Mouse (Mus musculus) ES-Bruce4 (cell line): ENCODE results near the gene Uchl1. TPM values are rescaled to one million over a fixed set of nuclear protein-coding genes. Genes with fewer than 3 reads are reported as not detected.

Experiments
- H3K27ac ChIP-seq: 2 replicates; pipeline ENCODE4 v1.5.1; 2012; ENCODE audit warnings: low read length, inconsistent platforms; ENCODE audit not compliant: insufficient read depth
- H3K27me3 ChIP-seq: 2 replicates; pipeline ENCODE4 v1.6.1; 2012; ENCODE audit warnings: mild to moderate bottlenecking, low read length, inconsistent platforms; ENCODE audit not compliant: control insufficient read depth, poor library complexity, insufficient read depth, severe bottlenecking
- H3K36me3 ChIP-seq: 2 replicates; pipeline ENCODE4 v1.6.1; 2012; ENCODE audit warnings: inconsistent platforms, mild to moderate bottlenecking, low read length, moderate library complexity; ENCODE audit not compliant: control insufficient read depth, poor library complexity, insufficient read depth, severe bottlenecking
- H3K4me1 ChIP-seq: one replicate; pipeline ENCODE4 v1.8.1; 2011; ENCODE audit warnings: low read length; ENCODE audit not compliant: control insufficient read depth, insufficient read depth
- H3K4me3 ChIP-seq: 2 replicates; pipeline ENCODE4 v1.5.1; 2011; ENCODE audit warnings: low read depth, mild to moderate bottlenecking, low read length
- H3K9ac ChIP-seq: 2 replicates; pipeline ENCODE4 v1.6.1; 2012; ENCODE audit warnings: low read depth, mild to moderate bottlenecking, inconsistent platforms; ENCODE audit not compliant: poor library complexity, severe bottlenecking
- H3K9me3 ChIP-seq: replicated peaks from 2 replicates; pipeline ENCODE4 v1.6.1; 2012; ENCODE audit warnings: mild to moderate bottlenecking, low read length, inconsistent platforms; ENCODE audit not compliant: control insufficient read depth, poor library complexity, insufficient read depth, severe bottlenecking
- CTCF ChIP-seq: IDR thresholded peaks from one replicate; pipeline ENCODE4 v1.8.1; 2011; ENCODE audit warnings: low read depth, low read length
- EP300 ChIP-seq: IDR thresholded peaks from 2 replicates; pipeline ENCODE4 v1.6.1; 2011; ENCODE audit warnings: low read depth, low read length; ENCODE audit not compliant: insufficient read depth
- POLR2A ChIP-seq: IDR thresholded peaks from one replicate; pipeline ENCODE4 v1.8.1; 2011; ENCODE audit warnings: low read length; ENCODE audit not compliant: insufficient read depth
- polyA plus RNA-seq: library from polyadenylated mRNA; stranded (reverse); fragments of >200 nt; gene quantifications from 2 replicates; pipeline ENCODE4 v1.2.4, GENCODE M21; 2011; ENCODE audit warnings: low read depth; ENCODE audit not compliant: missing spikeins, insufficient read depth, insufficient read length

The Uchl1 gene
- polyA plus RNA-seq, 1 experiment, result 54.8 TPM

- Histone ChIP-seq H3K36me3 (peaks cover 48% of the 10 kb centered on the region), H3K27me3 (no peaks in the 10 kb centered on the region), H3K4me1 (no peaks in the 10 kb centered on the region), H3K27ac (no peak overlapping the region), H3K9me3 (no peaks in the 10 kb centered on the region), H3K9ac (no peak overlapping the region), H3K4me3 (no peak overlapping the region)
- no peak for TF ChIP-seq POLR2A
- no peak for TF ChIP-seq CTCF
- no peak for TF ChIP-seq EP300
These were observed 10.0 kb downstream of the Uchl1 start for GRCm38 (mm10) chr5:66685930-66686329.

DNA sequence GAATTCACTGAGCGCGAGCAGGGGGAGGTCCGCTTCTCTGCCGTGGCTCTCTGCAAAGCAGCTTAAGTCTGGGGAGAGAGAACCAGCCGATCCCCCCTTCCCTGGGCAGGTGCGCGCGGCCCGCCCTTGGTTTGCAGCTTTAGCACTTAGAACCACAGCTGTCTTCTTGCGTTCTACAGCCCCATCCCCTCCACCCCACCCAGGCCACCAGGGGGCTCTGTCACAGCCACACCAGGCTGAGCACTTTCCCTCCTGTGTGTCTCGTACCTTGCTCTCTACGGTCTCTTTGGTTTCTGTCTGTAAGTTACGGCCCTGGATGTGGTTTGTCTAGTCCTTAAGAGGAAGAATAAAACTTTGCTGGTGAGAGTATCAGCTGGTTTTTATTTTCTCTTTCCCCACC is 11.0 kb downstream of the Uchl1 start:
- H3K36me3 ChIP-seq, result peaks cover 39% of the 10 kb centered on the region

DNA sequence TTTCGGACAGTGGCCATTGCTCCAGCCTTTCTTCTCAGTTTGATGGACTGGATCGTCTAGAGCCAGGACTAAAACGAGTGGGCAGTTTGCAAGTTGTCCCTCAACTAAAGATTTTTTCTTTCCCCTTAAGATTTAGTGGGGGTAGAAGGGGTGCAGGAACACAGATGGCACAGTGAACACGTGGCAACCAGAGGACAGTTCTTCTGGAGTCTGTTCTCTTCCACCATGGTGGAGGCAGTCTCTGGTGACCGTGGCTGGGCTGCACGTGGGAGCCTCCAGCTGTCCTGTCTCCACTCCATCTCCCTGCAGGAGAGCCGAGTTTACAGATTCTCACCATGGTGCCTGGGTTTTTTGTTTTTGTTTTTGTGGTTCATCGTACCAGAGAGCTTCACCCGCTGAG is 11.8 kb downstream of the Uchl1 start:
- Histone ChIP-seq H3K9me3 (no peaks in the 10 kb centered on the region), H3K4me1 (no peaks in the 10 kb centered on the region), H3K4me3 (no peak overlapping the region), H3K9ac (no peak overlapping the region), H3K27ac (no peak overlapping the region), H3K36me3 (peaks cover 30% of the 10 kb centered on the region), H3K27me3 (no peaks in the 10 kb centered on the region)
- TF ChIP-seq EP300, result no peak
- no peak for TF ChIP-seq CTCF
- TF ChIP-seq POLR2A, result no peak

More for the DNA sequence above, 11.0 kb downstream of the Uchl1 start:
- H3K9ac ChIP-seq, result no peak overlapping the region
- TF ChIP-seq EP300 (no peak), CTCF (peak; percentile 68)
- H3K27me3 ChIP-seq, result no peaks in the 10 kb centered on the region
- no peak overlapping the region for H3K4me3 ChIP-seq
- no peaks in the 10 kb centered on the region for H3K9me3 ChIP-seq
- no peak overlapping the region for H3K27ac ChIP-seq
- H3K4me1 ChIP-seq, result no peaks in the 10 kb centered on the region

GRCm38 (mm10) chr5:66688286-66688685 is 12.4 kb downstream of the Uchl1 start:
- peaks cover 25% of the 10 kb centered on the region for H3K36me3 ChIP-seq
- no peak overlapping the region for H3K4me3 ChIP-seq
- no peak overlapping the region for H3K9ac ChIP-seq
- H3K27ac ChIP-seq, result no peak overlapping the region
- H3K4me1 ChIP-seq, result no peaks in the 10 kb centered on the region
- H3K9me3 ChIP-seq, result no peaks in the 10 kb centered on the region
- H3K27me3 ChIP-seq, result no peaks in the 10 kb centered on the region
- TF ChIP-seq POLR2A, result no peak

GRCm38 (mm10) chr5:66689796-66690195 is 13.9 kb downstream of the Uchl1 start:
- H3K9ac ChIP-seq, result no peak overlapping the region
- peak overlapping the region; percentile 67 for H3K4me3 ChIP-seq
- no peaks in the 10 kb centered on the region for H3K4me1 ChIP-seq
- no peaks in the 10 kb centered on the region for H3K9me3 ChIP-seq
- peaks cover 12% of the 10 kb centered on the region for H3K36me3 ChIP-seq
- H3K27me3 ChIP-seq, result no peaks in the 10 kb centered on the region
- TF ChIP-seq POLR2A (peak; percentile 19), EP300 (no peak), CTCF (no peak)
- no peak overlapping the region for H3K27ac ChIP-seq

DNA sequence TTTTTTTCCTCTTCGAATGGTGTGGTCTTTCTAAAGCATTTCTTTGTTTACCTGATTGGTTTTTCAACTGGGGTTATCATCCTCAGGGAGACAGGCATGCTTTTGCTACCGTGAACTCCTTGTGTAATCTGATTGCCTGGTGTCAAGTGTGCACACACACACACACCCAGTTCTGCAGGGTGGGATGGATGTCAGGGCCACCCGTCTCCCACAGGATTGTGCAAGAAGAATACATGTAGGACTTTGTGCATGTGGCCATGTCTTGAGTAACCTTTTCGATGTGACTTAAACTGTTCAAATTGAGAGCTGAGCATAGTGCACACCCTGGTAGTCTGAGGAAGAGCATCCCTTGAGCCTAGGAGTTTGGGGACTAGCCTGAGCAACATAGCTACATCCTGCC is 17.3 kb downstream of the Uchl1 start:
- H3K4me3 ChIP-seq, result no peak overlapping the region
- no peak overlapping the region for H3K27ac ChIP-seq
- no peaks in the 10 kb centered on the region for H3K27me3 ChIP-seq
- TF ChIP-seq POLR2A (no peak), CTCF (no peak)
- no peaks in the 10 kb centered on the region for H3K9me3 ChIP-seq
- no peaks in the 10 kb centered on the region for H3K36me3 ChIP-seq
- no peak overlapping the region for H3K9ac ChIP-seq
- H3K4me1 ChIP-seq, result peaks cover 1% of the 10 kb centered on the region

GRCm38 (mm10) chr5:66697119-66697518 is 21.2 kb downstream of the Uchl1 start:
- TF ChIP-seq POLR2A (no peak), EP300 (no peak), CTCF (no peak)
- no peak overlapping the region for H3K9ac ChIP-seq

More at GRCm38 (mm10) chr5:66697119-66697518, 21.2 kb downstream of the Uchl1 start:
- H3K9me3 ChIP-seq, result no peaks in the 10 kb centered on the region
- H3K4me1 ChIP-seq, result peaks cover 1% of the 10 kb centered on the region
- H3K27ac ChIP-seq, result no peak overlapping the region
- no peaks in the 10 kb centered on the region for H3K36me3 ChIP-seq
- H3K27me3 ChIP-seq, result no peaks in the 10 kb centered on the region
- no peak overlapping the region for H3K4me3 ChIP-seq
